Mouse (Mus musculus) heart, adult 2 months (tissue): ENCODE data around the gene Eif2s1.

Experiments used
- CTCF ChIP-seq: fragments of 200-600 bp; IDR thresholded peaks from 2 replicates; pipeline ENCODE4 v1.8.1; 2022; ENCODE audit warnings: antibody characterized with exemption, mild to moderate bottlenecking, moderate library complexity
- EP300 ChIP-seq: fragments of 200-500 bp; IDR thresholded peaks from 2 replicates; pipeline ENCODE4 v1.6.1; 2011; ENCODE audit warnings: low read depth, low read length, control low read depth; ENCODE audit not compliant: insufficient read depth
- POLR2A ChIP-seq: fragments of 200-500 bp; IDR thresholded peaks from 2 replicates; pipeline ENCODE4 v1.6.1; 2011; ENCODE audit warnings: mild to moderate bottlenecking, low read depth, low read length, control low read depth; ENCODE audit not compliant: insufficient read depth

GRCm38 (mm10) chr12:78862254-78862730, 673 bp downstream of the Eif2s1 start:
- TF ChIP-seq CTCF (no peak), EP300 (no peak), POLR2A (no peak)
